In genomic region chr5:140217900-140218299, GRCm38 (mm10) we compare ENCODE assay signal across 8 mouse cellular contexts.
DNase-seq lines count a peak whose midpoint lies in the region; ATAC-seq lines count a peak whose summit lies in the region.

No protein-coding gene starts in this region.

- H3K4me1 ChIP-seq in heart, embryonic 15.5 days (replicated peaks): peaks cover 37% of the 10 kb centered on the region
- peaks cover 10% of the 10 kb centered on the region; the same call in 1 of the 2 replicates for H3K4me1 ChIP-seq in heart, embryonic 11.5 days (ENCODE audit: control insufficient read depth, insufficient read depth, low read length)
- H3K4me1 ChIP-seq in liver, embryonic 11.5 days (replicated peaks; ENCODE audit: control insufficient read depth, insufficient read depth, low read length): no peaks in the 10 kb centered on the region

- peaks cover 11% of the 10 kb centered on the region; the same call in 1 of the 2 replicates for H3K27me3 ChIP-seq in heart, embryonic 15.5 days
- H3K27me3 ChIP-seq in heart, embryonic 11.5 days (ENCODE audit: control insufficient read depth, insufficient read depth, low read length): peaks cover 5% of the 10 kb centered on the region; the same call in 1 of the 2 replicates
- no peaks in the 10 kb centered on the region for H3K27me3 ChIP-seq in liver, embryonic 11.5 days (replicated peaks; ENCODE audit: control insufficient read depth, insufficient read depth, low read length)

- H3K36me3 ChIP-seq in heart, embryonic 15.5 days: no peaks in the 10 kb centered on the region
- no peaks in the 10 kb centered on the region for H3K36me3 ChIP-seq in heart, embryonic 11.5 days (ENCODE audit: control insufficient read depth, insufficient read depth, low read length)
- no peaks in the 10 kb centered on the region for H3K36me3 ChIP-seq in liver, embryonic 11.5 days (ENCODE audit: control insufficient read depth, insufficient read depth, low read length)

- H3K4me2 ChIP-seq in heart, embryonic 15.5 days: no peak overlapping the region
- H3K4me2 ChIP-seq in heart, embryonic 11.5 days: no peak overlapping the region
- no peak overlapping the region for H3K4me2 ChIP-seq in liver, embryonic 11.5 days

- H3K4me3 ChIP-seq in heart, embryonic 15.5 days: no peak overlapping the region
- H3K4me3 ChIP-seq in heart, embryonic 11.5 days (ENCODE audit: low read depth, low read length): no peak overlapping the region
- no peak overlapping the region for H3K4me3 ChIP-seq in liver, embryonic 11.5 days (ENCODE audit: low read depth, low read length)

- 36% methylated on average over 2 of the region's 2 CpGs for WGBS in heart, embryonic 15.5 days
- 35% methylated on average over 2 of the region's 2 CpGs for WGBS in heart, embryonic 11.5 days (ENCODE audit: insufficient replicate concordance)
- 49% methylated on average over 2 of the region's 2 CpGs for WGBS in liver, embryonic 11.5 days

- no peaks in the 10 kb centered on the region for H3K9me3 ChIP-seq in heart, embryonic 15.5 days (replicated peaks)
- no peaks in the 10 kb centered on the region for H3K9me3 ChIP-seq in heart, embryonic 11.5 days (replicated peaks; ENCODE audit: control insufficient read depth, low read length)
- H3K9me3 ChIP-seq in liver, embryonic 11.5 days (ENCODE audit: control insufficient read depth, low read length): no peaks in the 10 kb centered on the region

- no peak overlapping the region for H3K9ac ChIP-seq in heart, embryonic 15.5 days
- no peak overlapping the region for H3K9ac ChIP-seq in heart, embryonic 11.5 days (ENCODE audit: low read depth, low read length)
- no peak overlapping the region for H3K9ac ChIP-seq in liver, embryonic 11.5 days (ENCODE audit: low read depth, low read length)

- DNase-seq in urinary bladder, postnatal 14 days (ENCODE audit: low spot score): peak; percentile 31
- no peak for DNase-seq in urinary bladder, adult 2 months (ENCODE audit: low spot score)
- DNase-seq in forelimb bud, embryonic 11.5 days (ENCODE audit: low read depth, low spot score): peak; percentile 70
- no peak for DNase-seq in liver, embryonic 11.5 days (ENCODE audit: low spot score)
- no peak for DNase-seq in right cerebral cortex, postnatal 14 days

- ATAC-seq in heart, embryonic 15.5 days (replicated peaks; ENCODE audit: insufficient number of reproducible peaks, insufficient read depth, low FRiP score, low read depth): no peak
- ATAC-seq in heart, embryonic 11.5 days (replicated peaks; ENCODE audit: insufficient number of reproducible peaks, low FRiP score, low TSS enrichment): no peak
- ATAC-seq in liver, embryonic 11.5 days (replicated peaks; ENCODE audit: low FRiP score): no peak
- ATAC-seq in erythroblast, adult 5-6 weeks (replicated peaks; ENCODE audit: low FRiP score, poor library complexity, severe bottlenecking): no peak

- H3K27ac ChIP-seq in heart, embryonic 15.5 days: peak overlapping the region; percentile 29
- no peak overlapping the region for H3K27ac ChIP-seq in heart, embryonic 11.5 days (ENCODE audit: low read depth, low read length)
- H3K27ac ChIP-seq in liver, embryonic 11.5 days (ENCODE audit: low read depth, low read length): no peak overlapping the region

Comparison
In these comparisons a context has a peak if more than half of its experiments do, and no peak if none do; other contexts are left out.
1. DNase-seq: peak in urinary bladder, postnatal 14 days (single experiment) and forelimb bud, embryonic 11.5 days (single experiment); none in urinary bladder, adult 2 months (single experiment), liver, embryonic 11.5 days (single experiment) and right cerebral cortex, postnatal 14 days (single experiment).